Mouse (Mus musculus): Measurements from ENCODE around the gene Gdpgp1.

DNA sequence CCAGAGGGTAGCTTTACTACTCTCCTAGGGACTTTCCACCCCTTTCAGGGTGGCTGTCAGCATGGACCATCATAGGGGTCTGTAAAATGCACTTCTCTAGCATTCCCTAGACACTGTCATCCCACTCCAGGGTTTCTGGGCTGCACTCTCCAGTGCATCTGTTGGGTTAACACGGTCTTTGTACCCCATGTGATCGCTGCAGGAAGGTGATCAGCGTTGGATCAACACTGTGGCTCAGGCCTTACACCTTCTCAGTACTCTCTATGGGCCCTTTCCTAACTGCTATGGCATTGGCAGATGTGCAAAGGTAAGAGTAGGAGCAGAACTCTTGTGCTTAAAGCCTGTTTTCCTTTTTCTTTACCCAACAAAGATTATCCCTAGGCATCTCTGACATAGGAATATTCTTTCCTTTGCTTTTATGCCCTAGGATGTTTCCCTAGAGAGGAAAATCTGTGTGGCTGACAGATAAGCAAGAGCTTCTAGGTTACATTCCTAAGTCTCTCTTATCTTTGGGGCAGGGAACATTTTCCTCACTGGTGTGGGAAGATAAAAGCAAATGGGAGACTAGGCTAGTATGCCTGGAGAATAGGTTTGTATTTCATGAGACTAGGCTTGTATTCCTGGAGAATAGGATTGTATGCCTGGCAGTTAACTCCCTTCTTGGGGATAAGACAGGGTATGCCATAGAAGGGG is 50.7 kb downstream of the Gdpgp1 start:
- TF ChIP-seq CTCF (IDR thresholded peaks at IDR 0.05; ENCODE audit: control insufficient read depth, insufficient read depth, low read length) (no peak), POLR2A (IDR thresholded peaks at IDR 0.05; ENCODE audit: borderline replicate concordance, control insufficient read depth, low read depth, low read length) (no peak)

All from bone marrow, adult 2 months (tissue).